Mouse (Mus musculus) embryo, embryonic 11 days (tissue): ENCODE measurements around the gene Zcchc13.
"Not testable (repeated sequence)": the region's sequence is repeated elsewhere in the genome, so short reads cannot be mapped to it uniquely, and the experiment has no call there.

Experiments used
- DNase-seq: peaks from one replicate; pipeline ENCODE4 v3.0.0-alpha.2; 2015

The Zcchc13 gene

DNA sequence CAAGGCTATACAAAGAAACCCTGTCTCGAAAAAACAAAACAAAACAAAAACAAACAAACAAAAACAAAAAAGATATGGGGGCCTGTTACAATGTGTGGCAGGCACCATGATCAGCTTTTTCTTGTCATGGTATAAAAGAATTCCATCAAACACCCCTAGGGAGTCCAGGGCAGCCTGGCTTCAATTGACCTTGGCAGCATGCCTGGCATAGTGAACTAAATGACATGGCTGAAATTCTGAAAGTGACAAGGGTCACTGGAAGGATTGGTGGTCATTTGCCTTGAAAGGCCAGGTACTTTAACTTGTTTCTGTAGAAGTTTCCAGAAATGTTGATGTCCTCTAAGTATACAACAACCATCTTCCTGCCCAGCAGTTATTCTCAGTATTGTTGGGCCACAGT lies 13.9 kb downstream of the Zcchc13 start:
- no peak for DNase-seq

- no peak for DNase-seq
Measured at GRCm38 (mm10) chrX:103652048-103652447, 21.7 kb downstream of the Zcchc13 start.

DNA sequence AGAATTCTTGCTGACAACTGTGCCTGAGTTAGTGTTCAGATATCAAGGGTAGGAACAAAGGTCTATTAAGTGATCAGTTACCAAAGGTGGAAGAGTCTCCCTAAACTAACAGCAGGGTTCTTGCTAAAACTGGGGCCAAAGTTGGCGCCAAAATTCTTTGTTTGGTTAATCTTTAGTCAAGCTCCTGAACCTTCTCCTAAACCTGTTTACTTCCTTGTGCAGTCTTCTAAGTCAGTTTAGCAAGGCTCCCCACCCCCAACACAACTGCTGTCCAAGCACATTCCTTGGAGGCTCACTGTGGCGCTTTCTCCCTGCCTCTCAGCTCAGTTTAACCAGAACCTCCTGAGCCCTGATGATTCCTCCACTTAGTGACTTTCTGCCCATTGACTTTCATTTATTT lies 22.6 kb downstream of the Zcchc13 start:
- DNase-seq = peak; percentile 9

GRCm38 (mm10) chrX:103658985-103659384 lies 28.6 kb downstream of the Zcchc13 start:
- no peak for DNase-seq

- DNase-seq = not testable (repeated sequence)
Measured at GRCm38 (mm10) chrX:103664445-103664844, 34.1 kb downstream of the Zcchc13 start.

GRCm38 (mm10) chrX:103670245-103670644 lies 39.9 kb downstream of the Zcchc13 start:
- no peak for DNase-seq

DNA sequence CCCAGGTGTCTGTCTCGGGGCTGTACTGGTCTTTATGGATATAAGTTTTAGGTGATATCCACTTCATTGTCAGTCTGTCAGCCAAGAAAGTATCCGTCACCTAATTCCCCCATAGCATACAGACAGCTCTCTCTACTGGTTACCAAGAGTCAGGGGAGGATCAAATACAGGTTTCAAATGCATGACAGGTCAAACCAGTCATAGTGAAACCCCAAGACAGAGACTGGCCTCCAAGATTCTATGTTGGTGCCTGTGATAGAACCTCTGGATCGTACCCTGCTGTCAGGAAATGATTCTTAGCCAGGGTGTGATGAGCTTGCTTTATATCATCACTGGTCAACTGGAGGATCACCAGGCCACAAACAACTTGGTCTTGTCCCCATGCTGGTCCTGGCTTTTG lies 43.4 kb downstream of the Zcchc13 start:
- DNase-seq = no peak

GRCm38 (mm10) chrX:103674674-103675073 lies 44.3 kb downstream of the Zcchc13 start:
- DNase-seq = peak; percentile 36
